In genomic region chr12:70714281-70714679, GRCm38 (mm10) we compare ENCODE assay signal across 10 mouse cellular contexts.
DNase-seq lines count a peak whose midpoint lies in the region; ATAC-seq lines count a peak whose summit lies in the region.
"Had no signal": no experiment of that assay in that cellular context is flagged by ENCODE, and none has a peak within 500 bp of the region (broad histone marks: within the 10 kb centered on the region; RNA-seq: fewer than 3 reads in every experiment).

No protein-coding gene starts in this region.

- peak; percentile 90 for DNase-seq in heart, adult 11 months
- DNase-seq in adrenal gland, adult 8-10 months = peak; percentile 63
- peak; percentile 76 to 78 for DNase-seq in left cerebral cortex, postnatal 36 days (ENCODE audit: low spot score in 2 of 2)
- no peak for DNase-seq in ovary, postnatal 10 days (ENCODE audit: low spot score)
- DNase-seq in midbrain, embryonic 11.5 days (ENCODE audit: low spot score, missing footprints) = no peak
- DNase-seq in cerebellum, postnatal 10 days = no peak
- DNase-seq: gastrocnemius, postnatal 36 days had no signal

- no peak overlapping the region for H3K27ac ChIP-seq in heart, embryonic 11.5 days (ENCODE audit: low read depth, low read length)
- H3K27ac ChIP-seq in midbrain, embryonic 11.5 days (ENCODE audit: low read depth, low read length) = no peak overlapping the region
- H3K27ac ChIP-seq: hindbrain, embryonic 10.5 days had no signal

- H3K4me2 ChIP-seq in heart, embryonic 11.5 days = no peak overlapping the region
- no peak overlapping the region for H3K4me2 ChIP-seq in midbrain, embryonic 11.5 days

- intact Hi-C loops in left cerebral cortex, postnatal 36 days (cut with DNase I) = loop anchor here (2.0 kb wide), 1 partner anchor 111 kb away; the partner anchor contains the start of gene Frmd6

- peaks cover 7% of the 10 kb centered on the region; the same call in 1 of the 2 replicates for H3K4me1 ChIP-seq in heart, embryonic 11.5 days (ENCODE audit: control insufficient read depth, insufficient read depth, low read length)
- no peaks in the 10 kb centered on the region for H3K4me1 ChIP-seq in midbrain, embryonic 11.5 days (ENCODE audit: control insufficient read depth, insufficient read depth, low read length)

- H3K9me3 ChIP-seq in heart, embryonic 11.5 days (replicated peaks; ENCODE audit: control insufficient read depth, low read length) = no peaks in the 10 kb centered on the region
- H3K9me3 ChIP-seq in midbrain, embryonic 11.5 days (ENCODE audit: control insufficient read depth, low read length) = no peaks in the 10 kb centered on the region
- H3K9me3 ChIP-seq: hindbrain, embryonic 10.5 days had no signal

- ATAC-seq in heart, embryonic 11.5 days (replicated peaks; ENCODE audit: insufficient number of reproducible peaks, low FRiP score, low TSS enrichment) = no peak
- peak; percentile 53 for ATAC-seq in frontal cortex, adult (ENCODE audit: low TSS enrichment)
- ATAC-seq in midbrain, embryonic 11.5 days (ENCODE audit: low FRiP score) = no peak

- H3K27me3 ChIP-seq in heart, embryonic 11.5 days (ENCODE audit: control insufficient read depth, insufficient read depth, low read length) = no peaks in the 10 kb centered on the region
- H3K27me3 ChIP-seq in midbrain, embryonic 11.5 days (ENCODE audit: control insufficient read depth, insufficient read depth, low read length) = no peaks in the 10 kb centered on the region

- no peak overlapping the region for H3K4me3 ChIP-seq in heart, embryonic 11.5 days (ENCODE audit: low read depth, low read length)
- H3K4me3 ChIP-seq in midbrain, embryonic 11.5 days (ENCODE audit: low read depth, low read length) = no peak overlapping the region
- H3K4me3 ChIP-seq: hindbrain, embryonic 10.5 days had no signal

- no peaks in the 10 kb centered on the region for H3K36me3 ChIP-seq in heart, embryonic 11.5 days (ENCODE audit: control insufficient read depth, insufficient read depth, low read length)
- H3K36me3 ChIP-seq in midbrain, embryonic 11.5 days (ENCODE audit: control insufficient read depth, insufficient read depth, low read length) = no peaks in the 10 kb centered on the region
- H3K36me3 ChIP-seq: hindbrain, embryonic 10.5 days had no signal

- no peak overlapping the region for H3K9ac ChIP-seq in heart, embryonic 11.5 days (ENCODE audit: low read depth, low read length)
- no peak overlapping the region for H3K9ac ChIP-seq in midbrain, embryonic 11.5 days (ENCODE audit: low read length)

- 74% methylated on average over 11 of the region's 11 CpGs for WGBS in heart, embryonic 11.5 days (ENCODE audit: insufficient replicate concordance)
- WGBS in midbrain, embryonic 11.5 days = 35% methylated on average over 11 of the region's 11 CpGs

Comparison
In these comparisons a context has a peak if more than half of its experiments do, and no peak if none do; other contexts are left out.
1. DNase-seq: peak in heart, adult 11 months (single experiment), adrenal gland, adult 8-10 months (single experiment) and left cerebral cortex, postnatal 36 days (2 of 2); none in ovary, postnatal 10 days (single experiment), midbrain, embryonic 11.5 days (single experiment) and cerebellum, postnatal 10 days (0 of 2).